Mouse (Mus musculus) forebrain, embryonic 15.5 days (tissue): Measurements from ENCODE around the gene Pak1ip1. TPM values are rescaled to one million over a fixed set of nuclear protein-coding genes. Genes with fewer than 3 reads are reported as not detected.

Experiments
- ATAC-seq: fragments of 200-750 bp; cut with Nextera tagmentation; replicated peaks from 2 replicates; pipeline ENCODE4 v1.8.0; 2017; ENCODE audit warnings: mild to moderate bottlenecking, moderate TSS enrichment, moderate library complexity
- H3K27ac ChIP-seq: fragments of 300-500 bp; sonication (generic); replicated peaks from 2 replicates; pipeline ENCODE4 v1.5.1; 2015; ENCODE audit warnings: mild to moderate bottlenecking, inconsistent platforms
- H3K27me3 ChIP-seq: fragments of 300-500 bp; sonication (generic); 2 replicates; pipeline ENCODE4 v1.6.1; 2015; ENCODE audit warnings: inconsistent platforms
- H3K36me3 ChIP-seq: fragments of 300-500 bp; sonication (generic); 2 replicates; pipeline ENCODE4 v1.6.1; 2015; ENCODE audit warnings: mild to moderate bottlenecking, inconsistent platforms
- H3K4me1 ChIP-seq: fragments of 300-500 bp; sonication (generic); 2 replicates; pipeline ENCODE4 v1.6.1; 2015; ENCODE audit warnings: inconsistent platforms
- H3K4me2 ChIP-seq: fragments of 300-500 bp; sonication (generic); replicated peaks from 2 replicates; pipeline ENCODE4 v1.6.1; 2015; ENCODE audit warnings: mild to moderate bottlenecking, inconsistent platforms
- H3K4me3 ChIP-seq: fragments of 300-500 bp; sonication (generic); 2 replicates; pipeline ENCODE4 v1.5.1; 2015; ENCODE audit warnings: mild to moderate bottlenecking, inconsistent platforms
- H3K9ac ChIP-seq: fragments of 300-500 bp; sonication (generic); replicated peaks from 2 replicates; pipeline ENCODE4 v1.6.1; 2015; ENCODE audit warnings: mild to moderate bottlenecking, inconsistent platforms
- H3K9me3 ChIP-seq: fragments of 300-500 bp; sonication (generic); 2 replicates; pipeline ENCODE4 v1.6.1; 2016; ENCODE audit warnings: inconsistent platforms
- WGBS: fragments of 180-500 bp; shearing (Covaris S2); methylation state at CpG from one replicate; pipeline ENCODE4 v1.1.7; 2015; ENCODE audit warnings: mixed read lengths; 5-methylcytosine and 5-hydroxymethylcytosine counted together
- polyA plus RNA-seq: library from polyadenylated mRNA; unstranded; fragments of >200 nt; fragmentation: Nextera tagmentation; extraction: Ambion mirVana; gene quantifications from 2 replicates; pipeline ENCODE4 v1.2.1, GENCODE M21; 2015

Pak1ip1 gene
- polyA plus RNA-seq, 1 experiment from 2014 or later: 75.3 TPM

GRCm38 (mm10) chr13:41051965-41052364, 51.1 kb downstream of the Pak1ip1 start:
- WGBS: 8% methylated on average over 5 of the region's 5 CpGs
- H3K9ac ChIP-seq: no peak overlapping the region
- no peaks in the 10 kb centered on the region for H3K27me3 ChIP-seq
- H3K4me2 ChIP-seq: no peak overlapping the region
- H3K36me3 ChIP-seq: no peaks in the 10 kb centered on the region
- 0 out of 2 replicates have a peak, but pooled peaks cover 2% of the 10 kb centered on the region for H3K4me1 ChIP-seq
- H3K27ac ChIP-seq: no peak overlapping the region
- ATAC-seq: no peak
- H3K9me3 ChIP-seq: no peaks in the 10 kb centered on the region
- H3K4me3 ChIP-seq: no peak overlapping the region

Other genes starting within 250 kb of the Pak1ip1 start
- gene Gcnt2, start 141.3 kb upstream of the Pak1ip1 start, polyA plus RNA-seq: 3.3 and 4.5 TPM in 2 replicates
- 112 and 118 TPM in 2 replicates for gene Tmem14c, start 15.3 kb downstream of the Pak1ip1 start, polyA plus RNA-seq
- 0.93 and 1.6 TPM in 2 replicates for gene Mak, start 78.7 kb downstream of the Pak1ip1 start, polyA plus RNA-seq
- not detected in 2 replicates for gene Gcm2, start 110.0 kb downstream of the Pak1ip1 start, polyA plus RNA-seq
- gene Sycp2l, start 113.3 kb downstream of the Pak1ip1 start, polyA plus RNA-seq: not detected in 2 replicates
- 45.5 and 47.4 TPM in 2 replicates for gene Elovl2, start 219.4 kb downstream of the Pak1ip1 start, polyA plus RNA-seq
- 22.3 and 25.0 TPM in 2 replicates for gene Smim13, start 248.8 kb downstream of the Pak1ip1 start, polyA plus RNA-seq